Mouse (Mus musculus): ENCODE measurements around the gene Sh3rf1.

- no peak for TF ChIP-seq POLR2A (IDR thresholded peaks at IDR 0.05; ENCODE audit: borderline replicate concordance, insufficient read depth, low read length)
- TF ChIP-seq CTCF (IDR thresholded peaks at IDR 0.05; ENCODE audit: borderline replicate concordance, insufficient read depth, low read depth, low read length) = no peak
These were observed 174.1 kb downstream of the Sh3rf1 start for GRCm38 (mm10) chr8:61397755-61398154.
